18 mouse cellular contexts compared by ENCODE assay signal in the genomic region with DNA sequence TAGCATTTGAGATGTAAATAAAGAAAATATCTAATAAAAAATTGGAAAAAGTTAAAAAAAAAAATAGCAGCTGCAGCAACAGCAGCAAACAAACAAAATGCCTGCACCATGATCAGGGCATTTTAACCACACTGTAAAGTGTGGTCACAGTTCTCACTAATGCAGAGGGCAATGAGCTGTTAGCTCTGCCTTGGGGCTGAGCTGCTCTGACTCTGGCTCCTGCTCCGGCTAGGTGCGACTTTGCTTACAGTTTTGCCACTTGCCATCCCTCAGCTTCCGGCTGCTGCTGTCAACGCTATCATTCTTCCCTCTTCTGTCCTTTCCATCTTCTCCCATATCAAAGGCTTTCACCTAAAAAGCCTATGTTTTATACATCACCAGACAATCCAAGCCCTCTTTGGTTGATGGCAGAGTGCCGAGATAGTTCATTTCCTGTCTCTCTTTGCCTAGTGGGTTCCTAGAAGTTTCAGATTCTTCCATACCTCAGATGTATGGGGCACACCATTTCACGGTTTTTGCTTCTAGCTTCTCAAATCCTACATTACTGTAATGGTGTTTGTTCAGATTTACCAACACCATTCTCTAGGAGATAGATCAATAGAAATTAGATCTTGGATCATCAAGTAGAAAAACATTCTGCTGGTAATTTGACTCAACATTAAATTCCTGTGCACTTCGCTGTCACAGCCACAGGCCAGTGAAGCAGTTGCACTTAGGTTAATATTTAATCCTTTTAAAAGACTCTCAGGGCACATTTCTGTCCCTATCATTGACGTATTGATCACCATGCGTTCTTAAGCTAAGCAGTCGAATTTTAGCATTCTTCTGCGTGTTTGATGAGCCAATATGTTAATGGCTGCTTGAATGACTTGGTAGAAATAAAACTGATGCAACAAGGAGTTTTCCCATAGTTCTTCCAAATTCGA.
A peak's percentile ranks its signal among the peaks of the same experiment; 100 is the strongest.
DNase-seq lines count a peak whose midpoint lies in the region; ATAC-seq and TF ChIP-seq lines count a peak whose summit lies in the region.
"Had no signal": no experiment of that assay in that cellular context is flagged by ENCODE, and none has a peak within 500 bp of the region (broad histone marks: within the 10 kb centered on the region; RNA-seq: fewer than 3 reads in every experiment).

No protein-coding gene starts in this region.

- H3K79me2 ChIP-seq in liver, adult 2 months (ENCODE audit: control insufficient read depth, insufficient read depth, low read length), result no peaks in the 10 kb centered on the region
- no peaks in the 10 kb centered on the region for H3K79me2 ChIP-seq in myocyte (ENCODE audit: control insufficient read depth, insufficient read depth)

- 0 out of 2 replicates have a peak overlapping the region, but pooled peaks have one; percentile 10 for H3K4me2 ChIP-seq in kidney, embryonic 14.5 days (replicated peaks; ENCODE audit: low read depth, low read length)
- H3K4me2 ChIP-seq in liver, embryonic 15.5 days, result peak overlapping the region; percentile 15; the same call in 1 of the 2 replicates
- peak overlapping the region; percentile 15 for H3K4me2 ChIP-seq in myocyte (ENCODE audit: low read depth)
- H3K4me2 ChIP-seq: forebrain, embryonic 13.5 days; heart, embryonic 12.5 days had no signal

- no peaks in the 10 kb centered on the region for H3K9me3 ChIP-seq in kidney, embryonic 14.5 days (ENCODE audit: control insufficient read depth, low read length)
- H3K9me3 ChIP-seq in liver, embryonic 15.5 days (replicated peaks), result no peaks in the 10 kb centered on the region
- H3K9me3 ChIP-seq: embryonic facial prominence, embryonic 10.5 days; forebrain, embryonic 13.5 days; heart, embryonic 12.5 days; hindbrain, embryonic 10.5 days had no signal

- H3K4me1 ChIP-seq in kidney, embryonic 14.5 days (ENCODE audit: control insufficient read depth, insufficient read depth, low read length), result peaks cover 2% of the 10 kb centered on the region; the same call in 1 of the 2 replicates
- peaks cover 4% of the 10 kb centered on the region; the same call in 1 of the 2 replicates for H3K4me1 ChIP-seq in liver, adult 2 months (ENCODE audit: control insufficient read depth, insufficient read depth, low read length)
- no peaks in the 10 kb centered on the region for H3K4me1 ChIP-seq in liver, embryonic 15.5 days (replicated peaks)
- H3K4me1 ChIP-seq: embryonic facial prominence, embryonic 10.5 days; forebrain, embryonic 13.5 days; heart, embryonic 12.5 days; hindbrain, embryonic 10.5 days had no signal

- no peaks in the 10 kb centered on the region for H3K36me3 ChIP-seq in kidney, embryonic 14.5 days (ENCODE audit: control insufficient read depth, insufficient read depth, low read length)
- no peaks in the 10 kb centered on the region for H3K36me3 ChIP-seq in liver, adult 2 months (ENCODE audit: control insufficient read depth, insufficient read depth, low read length)
- no peaks in the 10 kb centered on the region for H3K36me3 ChIP-seq in liver, embryonic 15.5 days (replicated peaks)
- no peaks in the 10 kb centered on the region for H3K36me3 ChIP-seq in myocyte (ENCODE audit: control insufficient read depth, insufficient read depth)
- H3K36me3 ChIP-seq: embryonic facial prominence, embryonic 10.5 days; heart, embryonic 12.5 days; hindbrain, embryonic 10.5 days had no signal

- H3K27me3 ChIP-seq in kidney, embryonic 14.5 days (ENCODE audit: control insufficient read depth, insufficient read depth, low read length), result no peaks in the 10 kb centered on the region
- no peaks in the 10 kb centered on the region for H3K27me3 ChIP-seq in liver, adult 2 months (ENCODE audit: control insufficient read depth, insufficient read depth, low read length)
- no peaks in the 10 kb centered on the region for H3K27me3 ChIP-seq in liver, embryonic 15.5 days
- no peaks in the 10 kb centered on the region for H3K27me3 ChIP-seq in myocyte (ENCODE audit: control insufficient read depth, insufficient read depth, insufficient read length)
- H3K27me3 ChIP-seq: forebrain, embryonic 13.5 days; heart, embryonic 12.5 days had no signal

- TF ChIP-seq CTCF in liver, adult 2 months (IDR thresholded peaks at IDR 0.05; ENCODE audit: low read depth, low read length), result no peak

- H3K4me3 ChIP-seq in kidney, embryonic 14.5 days (ENCODE audit: low read length), result no peak overlapping the region
- no peak overlapping the region for H3K4me3 ChIP-seq in liver, adult 2 months (ENCODE audit: insufficient read depth, low read depth, low read length)
- no peak overlapping the region for H3K4me3 ChIP-seq in liver, embryonic 15.5 days (replicated peaks)
- H3K4me3 ChIP-seq in myocyte, result no peak overlapping the region
- H3K4me3 ChIP-seq: embryonic facial prominence, embryonic 10.5 days; forebrain, embryonic 13.5 days; gastrocnemius, adult 2 months; heart, embryonic 12.5 days; hindbrain, embryonic 10.5 days had no signal

- ATAC-seq in kidney, embryonic 14.5 days (ENCODE audit: low FRiP score, low TSS enrichment), result no peak
- no peak for ATAC-seq in liver, embryonic 15.5 days (ENCODE audit: insufficient read depth)
- ATAC-seq: forebrain, embryonic 13.5 days; forebrain, postnatal 0 days had no signal

- no peak for TF ChIP-seq POLR2A in liver, adult 2 months (IDR thresholded peaks at IDR 0.05; ENCODE audit: extremely low read depth, insufficient read depth, low read length)
- no peak for TF ChIP-seq POLR2A in myocyte (IDR thresholded peaks at IDR 0.05; ENCODE audit: insufficient read length, low read depth)

- no peak overlapping the region for H3K27ac ChIP-seq in kidney, embryonic 14.5 days (ENCODE audit: low read depth, low read length)
- H3K27ac ChIP-seq in liver, adult 2 months (replicated peaks; ENCODE audit: insufficient read depth, low read depth, low read length), result no peak overlapping the region
- H3K27ac ChIP-seq in liver, embryonic 15.5 days (replicated peaks), result no peak overlapping the region
- H3K27ac ChIP-seq: embryonic facial prominence, embryonic 10.5 days; forebrain, embryonic 13.5 days; gastrocnemius, adult 2 months; hindbrain, embryonic 10.5 days had no signal

- DNase-seq in kidney, adult 8-10 months, result no peak
- peak; percentile 86 for DNase-seq in liver, adult 2 months (ENCODE audit: extremely low read depth, low read depth, low spot score)
- no peak for DNase-seq in liver
- no peak for DNase-seq in spleen, postnatal 36 days (ENCODE audit: low spot score in 2 of 2)
- DNase-seq: adrenal gland, adult 8-10 months; adrenal gland, postnatal 36 days; cerebellum, adult 2 months; cerebellum, postnatal 10 days; forebrain, postnatal 0 days; gastrocnemius, adult 2 months; gastrocnemius, postnatal 25 days had no signal

- WGBS in kidney, embryonic 14.5 days, result 56% methylated on average over 12 of the region's 12 CpGs
- WGBS in liver, adult 2 months, result 24% methylated on average over 12 of the region's 12 CpGs
- WGBS in liver, embryonic 15.5 days (ENCODE audit: insufficient replicate concordance), result 51% methylated on average over 12 of the region's 12 CpGs

- H3ac ChIP-seq in myocyte (ENCODE audit: control insufficient read depth, insufficient read length), result no peak overlapping the region

- H3K9ac ChIP-seq in kidney, embryonic 14.5 days (ENCODE audit: low read depth, low read length), result no peak overlapping the region
- no peak overlapping the region for H3K9ac ChIP-seq in liver, adult 2 months (ENCODE audit: low read depth, low read length)
- H3K9ac ChIP-seq in liver, embryonic 15.5 days, result no peak overlapping the region
- H3K9ac ChIP-seq: forebrain, embryonic 13.5 days; forebrain, postnatal 0 days; heart, embryonic 12.5 days had no signal

TF ChIP-seq in myocyte, 11 proteins besides CTCF, POLR2A, EP300 and RAD21:
- TF ChIP-seq TCF12 (IDR thresholded peaks at IDR 0.05; ENCODE audit: insufficient read depth, poor library complexity, severe bottlenecking) (no peak), POLR2AphosphoS2 (IDR thresholded peaks at IDR 0.05; ENCODE audit: insufficient read length, low read depth) (no peak), MAX (IDR thresholded peaks at IDR 0.05; ENCODE audit: low read depth) (no peak), E2F4 (IDR thresholded peaks at IDR 0.05; ENCODE audit: insufficient read depth) (no peak), SRF (IDR thresholded peaks at IDR 0.05; ENCODE audit: control insufficient read depth, insufficient read length, low read depth) (no peak), CEBPB (IDR thresholded peaks at IDR 0.05; ENCODE audit: insufficient read depth, poor library complexity, severe bottlenecking) (no peak), MYOG (IDR thresholded peaks at IDR 0.05; ENCODE audit: control insufficient read depth in 1 of 3, insufficient read depth in 1 of 3, insufficient read length in 2 of 3, low read depth in 2 of 3) (no peak), REST (IDR thresholded peaks at IDR 0.05; ENCODE audit: insufficient read depth, insufficient read length) (no peak), USF1 (IDR thresholded peaks at IDR 0.05; ENCODE audit: low read depth) (no peak), MYOD1 (IDR thresholded peaks at IDR 0.05; ENCODE audit: control insufficient read depth in 1 of 3, insufficient read length in 2 of 3, low read depth in 2 of 3) (no peak), TCF3 (IDR thresholded peaks at IDR 0.05; ENCODE audit: insufficient read length, low read depth) (no peak)
